Mouse (Mus musculus): ENCODE results near the gene Ints5. TPM values are rescaled to one million over a fixed set of nuclear protein-coding genes. Genes with fewer than 3 reads are reported as not detected.
A peak's percentile ranks its signal among the peaks of the same experiment; 100 is the strongest.
"Not testable (repeated sequence)": the region's sequence is repeated elsewhere in the genome, so short reads cannot be mapped to it uniquely, and the experiment has no call there.

Ints5 gene
- total RNA-seq, 2 experiments from 2014 or later, result 9.2 to 9.9 TPM

DNA sequence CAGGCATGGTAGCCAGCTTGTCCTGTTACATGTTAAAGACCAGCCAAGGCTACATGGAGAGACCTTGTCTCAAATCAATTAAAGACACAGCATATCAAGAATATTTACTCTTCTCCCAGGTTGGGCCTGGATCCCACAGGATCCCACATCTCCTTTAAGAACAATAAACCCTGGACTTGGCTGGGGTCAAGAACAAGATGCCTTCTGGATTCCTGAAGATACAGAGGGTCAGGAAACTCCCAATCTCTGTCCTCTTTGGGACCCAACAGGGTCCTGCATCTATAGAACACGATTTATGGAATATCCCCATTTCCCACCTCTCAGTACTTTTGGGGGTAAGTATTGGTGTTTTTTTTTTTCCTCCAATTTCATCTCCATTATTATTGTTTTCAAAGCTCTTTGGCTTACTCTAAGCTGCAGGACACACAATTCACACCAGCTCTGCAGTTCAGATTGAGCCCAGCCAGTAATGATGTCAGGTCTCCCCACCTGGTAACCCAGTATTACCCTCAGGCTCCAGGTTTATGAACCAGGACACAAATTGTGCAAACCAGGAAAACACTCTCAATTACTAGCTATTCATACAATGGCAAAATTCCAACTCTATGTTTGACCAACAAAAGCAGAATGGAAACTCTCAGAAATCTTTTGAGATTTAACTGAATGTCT, 5.8 kb upstream of the Ints5 start:
- DNase-seq (ENCODE audit: low spot score), result no peak

DNA sequence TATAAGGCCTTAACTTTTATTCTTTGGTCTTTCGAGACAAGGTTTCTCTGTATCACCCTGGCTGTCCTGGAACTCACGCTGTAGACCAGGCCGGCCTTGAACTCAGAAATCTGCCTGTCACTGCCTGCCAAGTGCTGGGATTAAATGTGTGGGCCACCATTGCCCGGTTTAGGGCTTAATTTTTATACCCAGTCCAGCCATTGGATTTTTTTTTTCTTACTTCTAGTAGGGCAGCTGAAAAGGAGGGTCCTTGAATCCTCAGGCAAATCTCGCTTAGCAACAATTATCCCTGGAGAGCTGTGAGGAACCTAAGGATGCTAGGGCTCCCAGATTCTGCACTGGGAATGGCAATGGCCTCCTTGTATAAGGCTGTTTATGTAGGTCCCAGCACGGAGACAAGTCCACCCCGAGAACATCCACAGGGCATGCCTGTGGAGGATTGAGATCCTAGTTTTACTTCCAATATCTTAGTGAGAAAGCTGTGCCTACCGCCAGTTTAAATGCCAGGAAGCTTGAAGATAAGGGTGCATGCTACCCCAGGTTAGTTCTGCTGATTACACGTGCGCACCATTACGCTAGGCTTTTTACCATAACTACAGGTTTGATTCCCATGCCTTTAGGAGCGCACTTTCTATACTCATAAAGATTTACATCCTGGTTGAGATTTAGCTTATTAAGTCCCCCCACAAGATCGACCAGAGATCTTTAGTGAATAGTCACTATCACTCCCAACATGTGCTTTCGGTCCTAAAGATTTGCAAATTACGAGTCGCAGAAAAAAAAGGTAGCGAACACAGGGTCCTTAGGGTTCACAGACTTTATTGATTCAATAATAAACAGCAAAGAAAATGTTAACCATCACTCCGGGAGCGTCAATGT, 5.0 kb upstream of the Ints5 start:
- no peak for DNase-seq (ENCODE audit: low spot score)

DNA sequence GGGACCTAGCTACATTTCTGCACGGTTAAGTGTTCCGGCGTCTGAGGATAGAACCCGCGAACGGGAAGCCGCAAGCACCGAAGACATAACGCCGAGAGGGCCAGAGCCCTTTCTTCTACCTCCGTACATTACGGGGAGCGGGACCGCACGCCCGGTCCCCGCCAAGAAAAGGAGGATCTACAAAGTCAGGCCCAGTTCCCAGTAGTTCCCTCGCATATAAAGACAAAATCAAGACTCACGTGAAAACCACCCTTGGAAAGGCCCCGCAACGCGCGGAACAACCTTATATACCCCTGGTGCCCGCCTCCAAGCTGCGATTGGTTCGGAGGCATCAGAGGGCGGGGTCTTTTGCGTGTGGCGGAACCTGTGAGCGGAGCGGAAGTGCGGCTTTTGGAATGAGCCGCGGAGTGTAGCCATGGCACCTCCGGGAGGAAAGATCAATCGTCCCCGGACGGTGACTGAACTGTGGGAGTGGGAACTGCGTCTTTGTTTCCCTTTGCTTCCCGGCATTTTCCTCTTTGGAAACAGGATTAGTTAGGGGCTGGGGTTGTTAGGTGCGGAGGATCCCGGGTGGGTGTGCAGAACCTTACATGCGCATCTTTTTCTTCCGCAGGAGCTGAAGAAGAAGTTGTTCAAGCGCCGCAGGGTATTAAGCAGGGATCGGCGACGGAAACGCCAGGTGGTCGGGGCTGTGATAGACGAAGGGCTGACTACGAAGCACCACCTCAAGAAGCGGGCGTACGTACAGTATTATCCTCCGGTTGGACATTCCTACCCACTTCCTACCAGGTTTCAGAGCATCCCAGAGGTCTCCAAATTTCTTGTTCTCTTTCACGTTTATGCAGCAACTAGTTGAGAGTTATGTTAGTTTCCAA, 4.1 kb upstream of the Ints5 start, which contains the start of the genes 1810009A15Rik and Gm49416:
TSS of gene 1810009A15Rik (plus strand) at position 343 of the 875 bp plus-strand sequence.
TSS of gene Gm49416 (plus strand) at position 416 of the 875 bp plus-strand sequence.
- peak; percentile 95 for DNase-seq (ENCODE audit: low spot score)

DNA sequence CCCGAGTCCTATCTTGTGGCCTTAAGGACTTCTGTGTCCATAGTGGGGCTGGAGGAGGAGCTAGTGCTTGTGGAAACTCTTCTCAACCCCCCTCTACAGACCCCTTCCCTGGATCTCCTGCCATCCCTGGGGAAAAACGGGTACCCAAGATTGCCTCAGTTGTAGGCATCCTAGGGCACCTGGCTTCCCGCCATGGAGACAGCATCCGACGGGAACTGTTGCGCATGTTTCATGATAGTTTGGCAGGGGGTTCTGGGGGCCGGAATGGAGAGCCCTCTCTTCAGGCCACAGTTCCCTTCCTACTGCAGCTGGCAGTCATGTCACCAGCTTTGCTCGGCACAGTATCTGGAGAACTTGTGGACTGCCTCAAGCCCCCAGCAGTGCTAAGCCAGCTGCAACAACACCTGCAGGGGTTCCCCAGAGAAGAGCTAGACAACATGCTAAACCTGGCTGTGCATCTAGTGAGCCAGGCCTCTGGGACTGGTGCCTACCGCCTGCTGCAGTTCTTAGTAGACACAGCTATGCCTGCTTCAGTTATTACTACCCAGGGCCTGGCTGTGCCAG, 2.7 kb downstream of the Ints5 start:
- DNase-seq (ENCODE audit: low spot score), result no peak

DNA sequence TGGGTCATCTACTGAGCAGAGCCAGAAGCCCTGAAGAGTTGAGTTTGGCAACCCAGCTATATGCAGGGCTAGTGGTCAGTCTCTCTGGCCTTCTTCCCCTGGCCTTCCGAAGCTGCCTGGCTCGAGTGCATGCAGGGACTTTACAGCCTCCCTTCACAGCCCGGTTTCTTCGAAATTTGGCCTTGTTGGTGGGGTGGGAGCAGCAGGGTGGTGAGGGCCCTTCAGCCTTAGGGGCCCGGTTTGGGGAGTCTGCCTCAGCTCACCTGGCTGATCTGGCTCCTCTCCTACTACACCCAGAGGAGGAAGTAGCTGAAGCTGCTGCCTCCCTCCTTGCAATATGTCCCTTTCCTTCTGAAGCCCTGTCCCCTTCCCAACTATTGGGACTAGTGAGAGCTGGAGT, 3.4 kb downstream of the Ints5 start:
- not testable (repeated sequence) for DNase-seq (ENCODE audit: low spot score)

DNA sequence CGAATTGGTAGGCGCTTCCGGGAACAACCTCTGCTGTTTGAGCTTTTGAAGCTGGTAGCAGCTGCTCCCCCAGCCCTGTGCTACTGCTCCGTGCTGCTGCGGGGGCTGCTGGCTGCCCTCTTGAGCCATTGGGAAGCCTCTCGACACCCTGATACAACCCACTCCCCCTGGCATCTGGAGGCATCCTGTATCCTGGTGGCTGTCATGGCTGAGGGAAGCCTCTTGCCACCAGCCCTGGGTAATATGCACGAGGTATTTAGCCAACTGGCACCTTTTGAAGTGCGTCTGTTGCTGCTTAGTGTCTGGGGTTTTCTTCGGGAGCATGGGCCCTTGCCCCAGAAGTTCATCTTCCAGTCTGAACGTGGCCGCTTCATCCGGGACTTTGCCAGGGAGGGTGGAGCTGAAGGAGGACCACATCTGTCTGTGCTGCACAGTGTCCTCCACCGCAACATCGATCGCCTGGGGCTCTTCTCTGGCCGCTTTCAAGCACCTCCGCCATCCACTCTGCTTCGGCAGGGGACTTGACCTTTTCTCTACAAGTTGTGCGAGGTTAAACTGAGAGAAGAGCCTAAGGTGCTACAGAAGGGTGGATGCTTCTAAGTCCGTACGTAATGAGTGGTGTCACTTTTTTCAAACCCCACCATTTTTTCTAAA, 4.5 kb downstream of the Ints5 start:
- DNase-seq (ENCODE audit: low spot score), result peak; percentile 33

DNA sequence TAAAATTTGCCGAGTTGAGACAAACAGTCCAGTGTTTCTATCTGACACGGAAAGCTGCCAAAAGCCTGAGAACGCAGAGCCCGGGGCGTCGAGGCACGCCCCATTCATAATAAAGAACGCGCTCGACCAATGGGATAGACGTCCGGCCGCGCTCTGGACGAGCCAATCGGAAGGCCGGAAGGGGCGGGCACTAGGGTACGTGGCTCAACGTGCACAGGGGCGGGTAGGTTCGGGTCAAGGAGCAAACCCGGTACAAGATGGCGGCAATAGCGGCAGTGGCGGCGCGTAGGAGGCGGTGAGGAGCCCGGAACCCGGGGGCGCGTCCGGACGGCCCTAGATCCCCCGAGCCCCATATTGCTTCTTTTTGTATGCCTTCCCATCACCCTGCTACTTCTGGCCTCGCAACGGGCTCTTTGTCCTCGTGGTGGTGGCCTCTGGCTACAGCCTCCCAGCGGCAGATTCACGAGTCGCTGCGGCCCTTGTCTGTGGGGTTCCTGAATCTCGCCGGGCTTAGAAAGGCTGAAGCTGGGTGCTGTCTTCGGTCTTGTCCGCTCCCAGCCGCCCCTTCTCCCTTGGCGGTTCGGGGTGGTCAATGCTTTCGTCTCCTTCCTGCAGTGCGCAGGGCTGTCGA, 5.2 kb downstream of the Ints5 start, which contains the start of gene Ganab:
TSS of gene Ganab (plus strand) at position 207 of the 631 bp plus-strand sequence.
- peak; percentile 94 for DNase-seq (ENCODE audit: low spot score)

DNA sequence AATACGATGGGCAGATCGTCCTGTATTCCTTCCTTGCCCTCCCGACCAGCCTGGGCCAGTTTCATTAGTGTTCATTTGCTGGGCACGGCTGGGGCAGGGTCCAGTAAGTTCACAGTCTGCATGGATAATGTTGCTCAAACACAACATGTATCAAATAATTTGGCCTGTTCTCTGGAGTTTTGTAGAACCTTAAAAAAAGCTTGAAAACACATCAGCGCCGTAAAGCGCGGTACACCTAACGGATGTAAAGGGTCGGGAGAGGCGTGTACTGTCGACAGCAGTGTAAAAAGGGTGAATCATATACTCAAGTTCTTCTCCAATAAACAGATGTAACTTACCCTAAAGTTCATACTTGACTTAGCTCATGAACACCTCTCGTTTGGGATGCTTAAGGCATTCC, 5.8 kb downstream of the Ints5 start:
- no peak for DNase-seq (ENCODE audit: low spot score)

DNA sequence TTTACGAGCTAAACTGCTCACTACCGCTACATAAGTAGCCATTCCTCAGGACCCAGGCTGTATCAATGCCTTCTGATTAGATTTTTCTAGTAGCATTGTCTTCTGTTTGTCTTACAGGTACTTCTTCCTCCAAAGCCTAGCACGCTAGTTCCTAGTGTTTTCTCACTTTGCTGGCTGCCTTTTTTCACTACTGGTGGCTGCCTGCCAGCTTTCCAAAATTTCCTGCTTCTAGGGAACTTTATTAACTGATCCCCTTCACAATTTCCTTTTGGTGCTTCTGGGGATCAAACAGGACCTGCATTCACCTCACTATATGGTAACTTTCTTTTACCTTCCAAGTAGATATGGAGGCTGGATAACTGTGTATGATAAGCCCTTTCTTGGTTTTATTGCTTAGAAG, 6.3 kb downstream of the Ints5 start:
- no peak for DNase-seq (ENCODE audit: low spot score)

DNA sequence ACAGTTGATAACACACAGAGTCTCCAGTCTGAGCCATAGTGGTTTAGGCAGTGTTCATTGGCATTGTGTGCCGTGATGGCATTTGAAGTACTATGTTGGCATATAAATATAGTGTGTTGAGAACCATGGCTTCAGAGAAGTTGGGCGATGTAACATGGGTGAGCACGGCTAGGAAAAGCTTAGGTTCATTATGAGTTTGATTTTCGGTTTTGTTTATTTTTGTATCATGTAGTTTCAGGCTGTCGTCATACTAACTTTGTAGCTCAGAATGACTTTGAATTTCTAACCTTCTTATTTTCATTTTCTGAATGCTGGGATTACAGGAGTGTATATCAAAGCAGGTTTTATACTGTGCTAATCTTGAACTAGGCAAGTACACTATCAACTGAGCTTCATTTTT, 10.6 kb downstream of the Ints5 start:
- DNase-seq (ENCODE audit: low spot score), result no peak

DNA sequence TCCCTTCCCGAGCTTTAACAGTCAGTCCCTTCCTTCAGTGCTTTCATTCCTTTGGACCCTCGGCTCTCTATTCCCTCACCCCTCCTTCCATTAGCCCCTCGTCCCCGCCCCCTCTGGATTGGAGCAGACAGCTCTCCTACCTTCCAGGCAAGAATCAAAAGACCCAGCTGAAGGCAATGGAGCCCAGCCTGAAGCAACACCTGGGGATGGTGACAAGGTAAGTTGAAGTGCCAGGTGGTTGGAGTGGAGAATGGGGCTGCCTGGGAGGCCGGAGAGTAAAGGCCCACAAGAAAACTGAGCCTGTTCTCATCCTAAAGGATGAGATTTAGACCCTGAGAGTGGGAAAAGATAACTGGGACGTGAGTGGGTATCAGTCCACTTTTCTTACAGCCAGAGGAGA, 15.7 kb downstream of the Ints5 start:
- no peak for DNase-seq (ENCODE audit: low spot score)

DNA sequence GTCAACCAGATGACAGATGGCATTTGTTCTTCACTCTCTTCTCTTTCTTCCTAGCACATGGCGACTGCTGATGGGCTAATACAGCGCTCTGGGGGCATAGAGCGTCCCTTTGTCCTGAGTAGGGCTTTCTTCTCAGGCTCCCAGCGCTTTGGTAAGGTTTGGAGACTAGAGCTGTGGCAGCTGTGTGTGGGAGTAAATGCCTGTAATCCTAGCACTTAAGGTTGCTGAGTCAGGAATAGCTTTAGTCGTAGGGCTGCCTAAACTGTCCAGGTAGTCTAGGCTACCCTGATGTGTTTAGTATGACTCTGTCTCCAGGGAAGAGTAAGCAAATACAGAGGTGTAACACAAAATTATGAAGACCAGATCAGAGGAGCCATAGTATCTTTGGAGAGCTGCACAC, 19.0 kb downstream of the Ints5 start:
- no peak for DNase-seq (ENCODE audit: low spot score)

DNA sequence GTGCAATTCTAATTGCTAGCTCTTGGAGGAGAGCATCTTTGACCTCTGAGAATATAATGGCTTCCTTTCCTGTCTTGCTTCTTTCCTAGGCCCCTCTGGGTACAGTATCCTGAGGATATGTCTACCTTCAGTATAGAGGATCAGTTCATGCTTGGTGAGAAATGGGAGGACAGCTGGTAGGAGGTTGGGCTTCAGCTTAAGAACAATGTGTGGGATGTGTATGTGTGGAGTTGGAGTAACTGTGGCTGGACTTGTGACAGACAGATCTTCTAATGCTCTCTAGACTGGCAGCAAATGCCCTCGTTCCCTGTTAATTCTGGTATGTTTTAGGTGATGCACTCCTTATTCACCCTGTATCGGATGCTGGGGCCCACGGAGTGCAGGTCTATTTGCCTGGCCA, 21.4 kb downstream of the Ints5 start:
- DNase-seq (ENCODE audit: low spot score), result no peak

DNA sequence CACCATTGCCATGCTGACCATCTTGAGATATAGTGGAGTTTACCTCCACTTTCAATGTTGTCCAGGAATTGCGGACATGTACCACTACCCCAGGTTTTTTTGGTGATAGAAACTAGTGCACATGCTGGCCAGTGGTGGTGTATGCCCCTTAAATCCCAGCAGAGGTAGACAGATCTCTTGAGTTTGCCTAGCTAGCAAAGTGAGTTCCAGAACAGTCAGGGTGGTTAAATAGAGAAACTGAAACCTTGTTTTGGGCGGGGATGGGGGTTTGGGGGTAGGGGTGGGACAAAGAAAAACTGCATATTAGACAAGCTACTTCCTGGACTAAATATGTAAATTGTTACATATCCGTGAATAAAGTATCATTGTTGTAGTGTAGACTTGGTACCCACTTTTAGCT, 26.2 kb downstream of the Ints5 start:
- no peak for DNase-seq (ENCODE audit: low spot score)

DNA sequence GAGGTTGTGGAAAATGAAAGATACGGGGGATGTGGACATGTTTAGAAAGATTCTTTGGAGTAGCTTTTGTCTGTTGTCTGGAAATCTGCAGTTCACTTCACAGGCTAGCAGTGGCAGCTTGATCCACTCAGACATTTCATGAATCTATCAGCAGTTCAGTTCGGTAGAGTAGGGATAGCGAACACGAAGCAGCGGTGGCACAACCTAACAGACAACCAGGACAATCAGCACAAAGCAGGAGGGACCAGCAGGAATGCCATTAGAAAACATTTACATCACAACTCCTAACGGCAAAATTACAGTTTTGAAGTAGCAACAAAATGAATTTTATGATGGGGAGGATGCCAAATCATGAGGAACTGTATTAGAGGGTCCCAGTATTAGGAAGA, 26.9 kb downstream of the Ints5 start:
- no peak for DNase-seq (ENCODE audit: low spot score)

DNA sequence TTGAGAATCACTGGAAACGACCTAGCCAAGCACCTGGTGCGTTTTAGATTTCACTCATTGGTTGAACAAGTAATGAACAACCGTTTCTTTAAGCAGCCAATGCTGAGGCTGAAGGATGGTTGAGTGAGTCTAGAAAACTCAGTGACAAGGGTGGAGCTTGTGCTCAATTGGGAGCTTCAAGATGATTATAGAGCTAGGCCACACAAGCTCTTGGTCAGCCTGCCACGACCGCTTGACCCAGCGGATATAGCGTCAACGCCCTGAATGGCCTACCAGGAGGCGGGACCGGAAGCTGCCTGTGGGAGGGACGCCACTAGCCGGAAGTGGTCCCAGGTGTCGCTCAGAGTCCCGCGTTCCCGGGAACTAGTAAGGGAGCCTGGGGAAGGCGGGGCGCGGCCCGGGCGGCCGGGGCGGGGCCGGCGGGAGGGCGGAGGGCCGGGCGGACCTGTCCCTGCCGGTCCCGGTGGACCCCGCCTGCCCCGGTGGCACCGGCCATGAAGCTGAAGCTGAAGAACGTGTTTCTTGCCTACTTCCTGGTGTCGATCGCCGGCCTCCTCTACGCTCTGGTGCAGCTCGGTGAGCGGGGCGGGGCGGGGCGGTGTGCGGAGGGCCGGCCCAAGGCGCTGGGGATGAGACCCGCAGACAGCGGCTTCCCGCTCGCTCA, 27.4 kb downstream of the Ints5 start, which contains the start of gene B3gat3:
TSS of gene B3gat3 (plus strand) at position 302 of the 664 bp plus-strand sequence.
- peak; percentile 97 for DNase-seq (ENCODE audit: low spot score)

DNA sequence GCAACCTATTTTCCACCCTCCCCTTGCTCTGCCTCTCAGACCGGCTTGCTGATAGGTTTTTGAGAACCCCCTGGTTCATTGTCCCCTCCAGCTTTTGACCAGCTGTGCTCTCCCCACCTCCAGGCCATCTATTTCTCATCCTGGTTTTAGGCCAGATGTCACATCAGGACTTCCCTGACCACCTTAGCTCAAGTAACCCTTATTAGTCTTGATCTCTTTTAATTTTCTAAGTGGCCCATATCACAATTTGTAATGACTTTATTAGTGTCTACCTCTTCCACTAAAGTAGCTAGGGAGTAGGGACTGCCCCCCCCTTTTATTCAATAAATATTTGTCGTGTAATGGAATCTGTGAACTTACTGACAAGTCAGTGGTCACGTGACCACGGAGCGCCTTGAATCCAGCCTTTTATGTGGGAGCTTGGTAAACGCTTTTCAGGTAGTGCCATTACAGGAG, 28.1 kb downstream of the Ints5 start:
- no peak for DNase-seq (ENCODE audit: low spot score)

DNA sequence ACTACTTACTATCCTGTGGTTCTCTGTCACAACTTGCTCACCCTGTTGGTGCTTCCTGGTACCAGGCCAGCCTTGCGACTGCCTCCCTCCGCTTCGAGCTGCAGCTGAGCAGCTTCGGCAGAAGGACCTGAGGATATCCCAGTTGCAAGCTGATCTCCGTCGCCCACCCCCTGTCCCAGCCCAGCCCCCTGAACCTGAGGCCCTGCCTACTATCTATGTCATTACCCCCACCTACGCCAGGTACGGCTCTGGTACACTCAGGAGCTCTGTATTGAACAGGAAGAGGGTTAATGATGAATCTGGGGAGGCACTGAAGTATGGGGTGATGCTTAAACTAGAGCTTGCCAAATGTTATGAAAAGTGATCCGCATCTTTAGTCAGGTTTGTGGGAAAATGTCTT, 28.9 kb downstream of the Ints5 start:
- no peak for DNase-seq (ENCODE audit: low spot score)

DNA sequence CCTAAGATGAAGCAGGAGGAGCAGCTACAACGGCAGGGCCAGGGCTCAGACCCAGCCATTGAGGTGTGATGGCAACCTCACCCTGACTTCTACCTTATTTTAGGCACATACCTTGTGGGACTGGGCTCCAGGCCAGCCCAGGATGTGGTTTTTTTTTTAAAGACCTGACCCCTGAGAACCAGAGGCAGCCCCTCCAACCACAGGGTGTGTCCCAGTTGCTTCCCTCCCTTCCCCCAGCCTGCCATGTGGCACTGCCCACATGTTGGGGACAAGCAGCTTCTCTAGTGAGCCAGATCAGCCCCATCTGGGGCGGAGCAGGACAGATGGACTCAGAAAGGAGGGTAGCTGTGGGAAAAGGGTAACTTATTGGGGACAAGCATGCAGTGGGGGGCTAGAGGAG, 34.0 kb downstream of the Ints5 start:
- DNase-seq (ENCODE audit: low spot score), result no peak

Data from gastrocnemius, adult 18-20 months (tissue).